Mouse (Mus musculus) intestine, embryonic 16.5 days (tissue): Measurements from ENCODE around the gene Dpp6. TPM values are rescaled to one million over a fixed set of nuclear protein-coding genes. Genes with fewer than 3 reads are reported as not detected.

Source experiments
- ATAC-seq: fragments of 200-750 bp; cut with Nextera tagmentation; 2 replicates; pipeline ENCODE4 v1.8.0; 2017; ENCODE audit warnings: moderate TSS enrichment, moderate library complexity
- H3K27ac ChIP-seq: fragments of 300-500 bp; sonication (generic); 2 replicates; pipeline ENCODE4 v1.5.1; 2014; ENCODE audit warnings: mild to moderate bottlenecking, low read length
- H3K27me3 ChIP-seq: fragments of 300-500 bp; sonication (generic); replicated peaks from 2 replicates; pipeline ENCODE4 v1.6.1; 2014; ENCODE audit warnings: low read length, control low read depth, mixed read lengths; ENCODE audit not compliant: control insufficient read depth, insufficient read depth
- H3K36me3 ChIP-seq: fragments of 300-500 bp; sonication (generic); 2 replicates; pipeline ENCODE4 v1.6.1; 2014; ENCODE audit warnings: low read length, control low read depth; ENCODE audit not compliant: control insufficient read depth, insufficient read depth
- H3K4me1 ChIP-seq: fragments of 300-500 bp; sonication (generic); 2 replicates; pipeline ENCODE4 v1.6.1; 2014; ENCODE audit warnings: low read length, control low read depth, mixed read lengths; ENCODE audit not compliant: control insufficient read depth, insufficient read depth
- H3K4me2 ChIP-seq: fragments of 300-500 bp; sonication (generic); 2 replicates; pipeline ENCODE4 v1.6.1; 2014; ENCODE audit warnings: low read depth, low read length, control low read depth
- H3K4me3 ChIP-seq: fragments of 300-500 bp; sonication (generic); 2 replicates; pipeline ENCODE4 v1.5.1; 2014; ENCODE audit warnings: mild to moderate bottlenecking, low read length
- H3K9ac ChIP-seq: fragments of 300-500 bp; sonication (generic); 2 replicates; pipeline ENCODE4 v1.6.1; 2014; ENCODE audit warnings: low read depth, low read length
- H3K9me3 ChIP-seq: fragments of 300-500 bp; sonication (generic); 2 replicates; pipeline ENCODE4 v1.6.1; 2016; ENCODE audit warnings: low read length, control low read depth; ENCODE audit not compliant: control insufficient read depth
- WGBS: fragments of 180-500 bp; shearing (Covaris S2); extraction: QIAGEN DNeasy Blood & Tissue Kit; methylation state at CpG from one replicate; pipeline ENCODE4 v1.1.7; 2014; 5-methylcytosine and 5-hydroxymethylcytosine counted together
- polyA plus RNA-seq: library from polyadenylated mRNA; unstranded; fragments of >200 nt; fragmentation: Nextera tagmentation; extraction: Ambion mirVana; gene quantifications from 2 replicates; pipeline ENCODE4 v1.2.1, GENCODE M21; 2015

The Dpp6 gene
- polyA plus RNA-seq, 1 experiment from 2014 or later, result 1.3 TPM

DNA sequence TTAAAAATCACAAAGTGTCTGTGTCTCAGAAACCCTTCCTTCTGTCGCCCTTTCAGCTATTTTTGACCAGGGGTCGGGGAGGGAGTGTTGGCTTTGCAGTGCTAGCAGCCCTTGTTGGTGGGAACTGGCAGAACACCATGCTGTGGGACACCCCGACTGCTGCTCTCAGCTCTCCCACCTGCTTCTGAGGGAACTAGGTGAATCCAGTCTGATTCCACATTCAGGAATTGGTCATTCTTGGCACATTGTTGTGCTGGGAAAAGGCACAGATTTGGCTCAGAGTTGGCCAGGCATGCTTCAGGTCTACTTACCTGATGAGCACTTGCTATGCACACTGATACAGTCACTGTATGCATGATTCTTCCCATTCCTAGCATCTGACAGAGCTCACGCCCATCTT, 454.3 kb downstream of the Dpp6 start:
- Histone ChIP-seq H3K4me1 (no peaks in the 10 kb centered on the region), H3K9me3 (no peaks in the 10 kb centered on the region), H3K27ac (no peak overlapping the region), H3K4me2 (no peak overlapping the region), H3K36me3 (no peaks in the 10 kb centered on the region), H3K4me3 (no peak overlapping the region), H3K9ac (no peak overlapping the region), H3K27me3 (no peaks in the 10 kb centered on the region)
- ATAC-seq, result no peak
- 75% methylated on average over 4 of the region's 4 CpGs for WGBS

DNA sequence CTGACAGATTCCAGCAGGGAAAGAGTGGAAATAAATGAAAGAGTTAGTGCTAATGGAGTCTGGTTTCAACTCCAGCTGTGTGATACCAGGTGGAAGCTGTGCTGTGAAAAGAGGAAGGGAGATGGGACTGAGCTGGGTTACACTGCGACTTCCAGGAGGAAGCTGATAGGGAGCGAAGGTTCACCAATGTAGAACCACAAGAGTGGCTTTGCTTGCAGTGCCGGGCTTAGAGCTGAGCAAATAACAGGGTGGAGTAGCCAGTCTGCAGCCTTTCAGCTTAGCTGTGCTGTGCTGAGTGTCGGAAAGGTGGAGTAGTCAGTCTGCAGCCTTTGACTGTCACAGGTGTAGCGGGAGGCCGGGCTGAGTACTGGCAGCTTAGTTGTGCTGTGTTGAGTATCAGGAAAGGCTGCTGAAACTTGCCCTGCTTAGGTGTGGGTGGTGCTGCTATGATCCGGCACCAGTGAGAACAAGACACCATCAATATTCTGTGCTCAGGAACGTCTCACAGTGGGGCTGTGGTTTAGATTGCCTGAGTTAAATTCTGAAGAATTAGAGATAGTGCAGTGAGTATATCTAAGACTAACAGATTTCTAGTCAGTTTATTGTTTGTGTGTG, 457.9 kb downstream of the Dpp6 start:
- no peaks in the 10 kb centered on the region for H3K36me3 ChIP-seq
- ATAC-seq, result no peak
- 45% methylated on average over 8 of the region's 8 CpGs for WGBS
- H3K4me2 ChIP-seq, result no peak overlapping the region
- no peaks in the 10 kb centered on the region for H3K9me3 ChIP-seq
- H3K27me3 ChIP-seq, result no peaks in the 10 kb centered on the region
- no peak overlapping the region for H3K9ac ChIP-seq
- no peaks in the 10 kb centered on the region for H3K4me1 ChIP-seq
- H3K27ac ChIP-seq, result no peak overlapping the region
- H3K4me3 ChIP-seq, result no peak overlapping the region

DNA sequence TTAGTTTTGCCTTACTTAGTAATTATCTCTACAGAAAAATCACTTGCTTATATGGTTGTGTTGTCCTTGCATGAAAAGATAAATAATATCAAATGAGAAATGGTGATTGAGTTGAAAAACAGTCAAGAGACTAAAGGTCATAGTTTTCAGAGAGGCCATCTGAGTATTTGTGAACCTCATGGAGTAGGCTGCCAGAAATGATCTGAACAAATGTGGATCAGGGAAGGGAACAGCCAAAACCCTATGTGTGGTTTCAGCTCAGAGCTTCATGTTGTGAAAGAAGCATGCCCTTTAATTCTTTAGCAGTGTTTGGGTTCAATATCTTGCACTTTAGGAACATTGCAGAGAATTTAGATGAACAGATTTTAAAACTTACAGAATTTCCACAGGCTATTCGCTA, 458.9 kb downstream of the Dpp6 start:
- Histone ChIP-seq H3K9me3 (no peaks in the 10 kb centered on the region), H3K4me1 (no peaks in the 10 kb centered on the region), H3K9ac (no peak overlapping the region), H3K27me3 (no peaks in the 10 kb centered on the region), H3K36me3 (no peaks in the 10 kb centered on the region), H3K27ac (no peak overlapping the region), H3K4me2 (no peak overlapping the region), H3K4me3 (no peak overlapping the region)
- ATAC-seq, result no peak
- WGBS, result 69% methylated on average over 1 of the region's 1 CpGs

DNA sequence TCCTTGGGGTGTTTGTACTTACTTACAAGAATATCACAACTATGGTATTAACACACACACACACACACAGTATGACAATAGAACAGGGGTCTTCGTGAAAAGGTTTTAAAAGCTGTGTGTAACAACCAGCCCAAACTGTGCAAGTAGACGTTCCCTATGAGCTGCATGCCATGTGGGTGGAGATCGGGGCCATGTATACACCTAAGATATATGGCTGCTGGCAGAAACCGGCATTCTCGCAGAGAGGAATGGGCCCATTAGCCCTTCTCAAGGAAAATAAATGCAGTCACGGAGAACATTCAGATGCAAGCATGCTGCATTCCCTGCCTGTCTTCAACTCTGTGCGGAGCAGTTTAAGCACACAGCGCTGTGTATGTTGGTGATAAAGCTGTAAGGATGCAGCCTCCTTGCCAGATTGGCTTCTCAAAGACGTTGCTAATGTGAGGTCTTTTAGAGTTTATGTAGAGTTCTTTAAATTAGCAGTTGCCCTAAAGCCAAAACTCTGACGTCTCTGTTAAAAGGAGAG, 461.2 kb downstream of the Dpp6 start:
- H3K9me3 ChIP-seq, result no peaks in the 10 kb centered on the region
- H3K27ac ChIP-seq, result no peak overlapping the region
- H3K36me3 ChIP-seq, result no peaks in the 10 kb centered on the region
- ATAC-seq, result no peak
- no peak overlapping the region for H3K4me3 ChIP-seq
- H3K9ac ChIP-seq, result no peak overlapping the region
- no peak overlapping the region for H3K4me2 ChIP-seq
- no peaks in the 10 kb centered on the region for H3K27me3 ChIP-seq
- WGBS, result 65% methylated on average over 10 of the region's 10 CpGs
- no peaks in the 10 kb centered on the region for H3K4me1 ChIP-seq

DNA sequence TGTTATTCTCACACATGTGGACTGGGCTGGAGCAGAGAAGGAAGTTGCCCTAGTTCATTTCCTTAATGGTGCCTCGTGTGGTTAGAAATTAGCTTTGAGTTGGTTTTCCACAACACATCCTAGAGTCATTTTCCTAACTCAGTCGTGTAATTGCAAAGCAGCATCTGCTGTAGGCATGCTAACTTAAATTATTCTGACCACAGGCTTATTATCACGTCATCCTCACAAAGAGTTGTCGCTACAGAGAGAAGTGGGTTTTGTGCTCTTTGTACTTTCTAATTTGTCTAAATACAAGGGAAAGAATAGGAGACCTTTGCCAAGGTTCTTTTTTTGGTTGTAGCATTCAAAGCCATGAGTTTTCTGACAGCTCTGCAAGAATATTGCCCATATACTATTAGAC, 469.9 kb downstream of the Dpp6 start:
- Histone ChIP-seq H3K27me3 (no peaks in the 10 kb centered on the region), H3K9ac (no peak overlapping the region), H3K27ac (no peak overlapping the region), H3K4me2 (no peak overlapping the region), H3K4me1 (no peaks in the 10 kb centered on the region), H3K36me3 (no peaks in the 10 kb centered on the region), H3K9me3 (no peaks in the 10 kb centered on the region), H3K4me3 (no peak overlapping the region)
- no peak for ATAC-seq
- 70% methylated on average over 4 of the region's 4 CpGs for WGBS

DNA sequence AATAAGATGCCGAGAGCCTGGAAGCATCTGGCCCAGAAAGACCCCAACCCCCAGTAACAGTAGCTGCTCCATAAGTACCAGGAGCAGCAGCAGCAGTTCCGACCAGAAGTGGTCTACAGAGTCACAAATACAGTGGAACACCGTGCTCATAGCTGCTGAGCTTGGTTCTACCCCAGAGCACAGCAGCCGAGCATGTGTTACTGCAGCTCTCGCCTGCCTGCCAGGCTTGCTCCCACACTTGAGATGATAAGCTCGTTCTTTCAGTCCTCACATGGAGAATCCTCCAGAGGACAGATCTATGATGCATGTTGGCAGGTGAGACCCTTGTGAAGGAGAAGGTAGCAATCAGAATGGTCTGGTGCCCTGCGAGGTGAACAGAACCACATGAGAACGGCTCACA, 474.4 kb downstream of the Dpp6 start:
- Histone ChIP-seq H3K36me3 (no peaks in the 10 kb centered on the region), H3K9me3 (no peaks in the 10 kb centered on the region), H3K4me3 (no peak overlapping the region), H3K4me1 (no peaks in the 10 kb centered on the region), H3K27me3 (no peaks in the 10 kb centered on the region), H3K4me2 (no peak overlapping the region), H3K27ac (no peak overlapping the region), H3K9ac (no peak overlapping the region)
- no peak for ATAC-seq
- 81% methylated on average over 8 of the region's 8 CpGs for WGBS

DNA sequence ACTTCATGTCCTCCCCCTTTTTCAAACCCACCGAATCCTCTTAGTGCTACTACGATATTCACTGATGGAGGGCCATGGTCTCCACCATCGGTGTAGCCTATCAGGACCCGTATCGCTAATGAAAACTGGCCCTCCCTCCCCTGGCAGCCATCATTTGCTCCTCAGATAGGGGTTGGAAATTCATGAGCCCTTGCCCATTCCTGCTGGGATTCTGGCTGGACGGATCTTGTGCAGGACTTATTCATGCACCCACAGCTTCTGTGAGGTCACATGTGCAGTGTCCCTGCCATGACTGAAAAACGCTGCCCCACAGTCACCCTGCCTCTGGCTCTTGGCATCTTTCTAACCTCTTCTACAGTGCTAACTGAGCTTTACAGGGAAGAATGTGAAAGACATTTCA, 475.2 kb downstream of the Dpp6 start:
- H3K36me3 ChIP-seq, result no peaks in the 10 kb centered on the region
- WGBS, result 85% methylated on average over 7 of the region's 7 CpGs

DNA sequence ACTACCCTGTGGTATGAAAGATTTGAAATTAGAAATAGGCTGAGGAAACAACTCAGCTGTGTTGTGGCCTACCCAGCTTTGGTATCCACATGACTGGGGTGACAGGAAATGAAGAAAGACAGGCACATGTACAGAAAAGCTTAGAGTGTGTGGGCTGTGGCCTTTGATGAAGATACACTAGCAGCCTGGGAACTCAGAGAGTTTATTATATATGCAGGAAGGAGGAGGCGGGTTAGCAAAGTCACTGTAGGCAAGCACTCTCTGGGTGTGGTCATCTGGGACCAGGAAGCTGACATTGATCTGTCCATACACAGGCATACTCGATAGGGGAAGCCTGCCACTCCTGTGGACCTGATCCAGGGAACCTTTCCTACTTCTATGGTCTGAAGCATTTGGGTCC, 487.1 kb downstream of the Dpp6 start:
- Histone ChIP-seq H3K27ac (no peak overlapping the region), H3K27me3 (no peaks in the 10 kb centered on the region), H3K36me3 (no peaks in the 10 kb centered on the region), H3K9me3 (no peaks in the 10 kb centered on the region), H3K9ac (no peak overlapping the region), H3K4me3 (no peak overlapping the region), H3K4me1 (no peaks in the 10 kb centered on the region), H3K4me2 (no peak overlapping the region)
- ATAC-seq, result no peak
- 57% methylated on average over 2 of the region's 2 CpGs for WGBS

More for the DNA sequence above, 475.2 kb downstream of the Dpp6 start:
- Histone ChIP-seq H3K4me2 (no peak overlapping the region), H3K27ac (no peak overlapping the region), H3K4me3 (no peak overlapping the region), H3K4me1 (no peaks in the 10 kb centered on the region), H3K9ac (no peak overlapping the region), H3K27me3 (no peaks in the 10 kb centered on the region), H3K9me3 (no peaks in the 10 kb centered on the region)
- no peak for ATAC-seq

DNA sequence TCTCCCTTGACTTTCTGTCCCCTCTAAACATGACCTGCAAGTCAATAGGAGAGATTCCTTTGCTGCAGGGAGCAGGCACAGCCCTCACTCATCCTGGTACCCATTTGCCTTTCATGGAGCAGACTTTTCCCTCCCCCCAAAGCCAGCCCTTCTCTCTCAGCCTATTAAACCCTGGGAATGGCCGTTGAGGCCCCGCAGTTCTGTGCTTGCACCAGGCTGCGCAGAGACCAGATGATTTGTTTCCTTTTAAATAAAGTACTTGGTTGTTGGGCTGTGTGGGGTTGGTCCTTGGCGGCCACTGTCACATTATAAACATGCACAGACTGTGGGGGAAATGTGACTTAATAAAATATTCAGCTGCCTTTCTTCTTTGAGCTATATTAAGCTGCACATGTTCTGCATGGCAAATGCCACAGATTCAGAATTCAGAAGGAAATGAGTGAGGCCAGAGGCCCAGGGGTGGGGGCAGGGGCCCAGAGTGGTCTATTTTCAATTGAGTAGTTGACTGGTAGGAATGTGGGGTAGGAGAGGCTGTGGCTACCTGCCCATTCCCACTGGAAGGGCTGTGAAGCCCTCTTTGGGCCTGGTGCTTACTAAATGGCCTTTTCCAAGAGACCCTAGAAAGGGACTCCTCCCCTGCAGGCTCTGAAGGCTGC, 489.6 kb downstream of the Dpp6 start:
- H3K36me3 ChIP-seq, result no peaks in the 10 kb centered on the region
- 44% methylated on average over 4 of the region's 4 CpGs for whole genome bisulfite sequencing
- no peak overlapping the region for H3K9ac ChIP-seq
- H3K27ac ChIP-seq, result no peak overlapping the region
- no peak overlapping the region for H3K4me2 ChIP-seq
- no peaks in the 10 kb centered on the region for H3K27me3 ChIP-seq
- H3K9me3 ChIP-seq, result no peaks in the 10 kb centered on the region
- no peaks in the 10 kb centered on the region for H3K4me1 ChIP-seq
- ATAC-seq, result no peak
- no peak overlapping the region for H3K4me3 ChIP-seq

DNA sequence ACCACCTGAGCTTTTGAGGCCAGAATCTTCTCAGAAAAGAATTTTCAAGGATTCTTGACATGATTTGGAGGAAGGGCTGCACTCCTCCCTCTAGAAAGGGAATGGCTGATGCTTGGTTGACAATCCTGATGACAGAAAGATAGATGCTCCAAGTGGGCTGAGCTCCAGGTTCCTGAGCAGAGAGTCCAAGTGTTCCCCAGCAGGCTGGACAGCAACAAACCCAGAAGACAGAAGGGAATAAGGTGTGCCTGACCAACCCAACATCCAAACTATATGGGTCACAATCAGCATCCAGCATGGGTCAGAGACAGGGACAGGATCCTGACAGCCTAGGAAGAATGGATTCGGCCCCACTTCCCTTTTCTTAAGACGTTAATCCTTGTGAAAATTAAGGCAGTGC, 493.2 kb downstream of the Dpp6 start:
- no peak overlapping the region for H3K9ac ChIP-seq
- no peak overlapping the region for H3K4me3 ChIP-seq
- WGBS, result 69% methylated on average over 2 of the region's 2 CpGs
- H3K4me2 ChIP-seq, result no peak overlapping the region
- no peaks in the 10 kb centered on the region for H3K9me3 ChIP-seq
- H3K27ac ChIP-seq, result no peak overlapping the region
- H3K4me1 ChIP-seq, result no peaks in the 10 kb centered on the region
- H3K27me3 ChIP-seq, result no peaks in the 10 kb centered on the region
- ATAC-seq, result no peak
- H3K36me3 ChIP-seq, result no peaks in the 10 kb centered on the region
